Mouse (Mus musculus): Measurements from ENCODE around the gene Vav3.

Vav3 gene

GRCm38 (mm10) chr3:109680281-109680680 is 339.8 kb downstream of the Vav3 start:
- DNase-seq (ENCODE audit: low read depth in 1 of 2, low spot score in 2 of 2): no peak

GRCm38 (mm10) chr3:109681863-109682262 is 341.4 kb downstream of the Vav3 start:
- DNase-seq (ENCODE audit: low read depth in 1 of 2, low spot score in 2 of 2): no peak

DNA sequence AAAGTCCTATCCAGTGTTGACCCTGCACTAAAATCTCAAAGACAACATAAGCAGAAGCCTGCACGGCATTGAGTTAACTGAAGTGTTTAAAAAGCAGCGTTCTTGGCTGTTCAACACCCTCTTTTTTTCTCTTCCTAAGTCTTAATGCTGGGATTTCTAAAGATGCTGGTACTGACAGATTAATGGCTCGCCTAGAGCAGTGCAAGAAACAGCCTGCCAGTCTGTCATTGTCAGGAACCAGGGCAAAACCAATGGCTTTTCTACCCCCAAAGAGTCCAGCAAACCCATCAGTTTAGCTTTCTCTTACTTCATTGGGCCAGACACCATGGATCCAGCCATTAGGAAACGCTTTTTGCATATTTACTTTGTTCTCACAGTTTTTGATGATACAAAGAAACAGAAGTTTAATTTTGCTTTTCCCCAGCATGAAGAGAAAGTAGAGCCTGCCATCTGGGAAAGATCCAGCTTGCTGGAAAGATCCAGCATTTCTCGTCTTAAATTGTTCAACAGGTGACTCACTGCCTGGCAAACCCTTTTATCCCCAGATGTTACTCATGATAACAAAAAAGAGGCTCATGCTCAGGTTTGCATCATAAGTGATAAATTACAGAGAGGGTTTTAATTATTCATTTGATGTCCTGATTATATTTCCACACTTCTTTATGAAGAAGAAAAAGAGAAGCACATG is 343.3 kb downstream of the Vav3 start:
- no peak for DNase-seq (ENCODE audit: low read depth in 1 of 2, low spot score in 2 of 2)

GRCm38 (mm10) chr3:109690566-109690965 is 350.1 kb downstream of the Vav3 start:
- DNase-seq (ENCODE audit: low read depth in 1 of 2, low spot score in 2 of 2): no peak

GRCm38 (mm10) chr3:109692613-109693012 is 352.2 kb downstream of the Vav3 start:
- no peak for DNase-seq (ENCODE audit: low read depth in 1 of 2, low spot score in 2 of 2)

DNA sequence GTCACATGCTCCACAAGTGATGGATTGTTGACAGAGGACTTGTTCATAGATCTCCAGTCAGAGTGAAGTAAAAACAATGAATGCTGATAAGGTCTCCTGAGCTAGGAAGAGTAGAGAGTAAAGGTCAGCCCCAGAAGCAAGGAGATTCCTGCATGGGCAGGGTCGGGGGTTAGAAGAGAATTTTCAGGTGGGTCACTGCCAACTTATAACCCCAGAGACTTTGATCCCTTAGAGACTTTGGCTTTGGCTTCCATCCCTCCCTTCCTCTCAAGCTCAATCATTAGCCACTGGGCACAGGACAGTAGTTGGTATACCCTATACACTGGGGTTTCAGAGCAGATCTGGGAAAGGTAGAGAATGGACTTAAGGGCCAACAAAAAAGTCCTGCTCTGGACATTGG is 360.8 kb downstream of the Vav3 start:
- DNase-seq (ENCODE audit: low read depth in 1 of 2, low spot score in 2 of 2): no peak

GRCm38 (mm10) chr3:109707786-109708460 is 367.5 kb downstream of the Vav3 start:
- no peak for DNase-seq (ENCODE audit: low read depth in 1 of 2, low spot score in 2 of 2)

GRCm38 (mm10) chr3:109711751-109712150 is 371.3 kb downstream of the Vav3 start:
- DNase-seq (ENCODE audit: low read depth in 1 of 2, low spot score in 2 of 2): no peak

DNA sequence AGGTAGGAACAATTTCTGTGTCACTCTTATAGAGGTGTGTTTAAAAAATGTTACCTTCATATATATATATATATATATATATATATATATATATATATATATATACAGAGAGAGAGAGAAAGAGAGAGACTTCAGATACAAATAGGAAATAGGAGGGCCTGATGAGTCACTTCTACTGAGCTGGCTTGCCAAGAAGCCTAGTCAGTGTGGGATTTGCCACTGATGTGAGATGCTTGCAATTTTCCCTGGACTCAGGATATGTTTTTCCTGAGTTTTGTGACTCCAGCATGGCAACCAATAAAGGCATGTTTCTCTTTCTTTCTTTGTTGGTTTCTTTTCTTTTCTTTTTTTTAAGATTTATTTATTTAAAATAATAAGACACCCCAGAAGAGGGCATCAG is 374.0 kb downstream of the Vav3 start:
- DNase-seq (ENCODE audit: low read depth in 1 of 2, low spot score in 2 of 2): no peak

GRCm38 (mm10) chr3:109721753-109722152 is 381.3 kb downstream of the Vav3 start:
- no peak for DNase-seq (ENCODE audit: low read depth in 1 of 2, low spot score in 2 of 2)

- no peak for DNase-seq (ENCODE audit: low read depth in 1 of 2, low spot score in 2 of 2)
Observed at GRCm38 (mm10) chr3:109726776-109727175, 386.3 kb downstream of the Vav3 start.

DNA sequence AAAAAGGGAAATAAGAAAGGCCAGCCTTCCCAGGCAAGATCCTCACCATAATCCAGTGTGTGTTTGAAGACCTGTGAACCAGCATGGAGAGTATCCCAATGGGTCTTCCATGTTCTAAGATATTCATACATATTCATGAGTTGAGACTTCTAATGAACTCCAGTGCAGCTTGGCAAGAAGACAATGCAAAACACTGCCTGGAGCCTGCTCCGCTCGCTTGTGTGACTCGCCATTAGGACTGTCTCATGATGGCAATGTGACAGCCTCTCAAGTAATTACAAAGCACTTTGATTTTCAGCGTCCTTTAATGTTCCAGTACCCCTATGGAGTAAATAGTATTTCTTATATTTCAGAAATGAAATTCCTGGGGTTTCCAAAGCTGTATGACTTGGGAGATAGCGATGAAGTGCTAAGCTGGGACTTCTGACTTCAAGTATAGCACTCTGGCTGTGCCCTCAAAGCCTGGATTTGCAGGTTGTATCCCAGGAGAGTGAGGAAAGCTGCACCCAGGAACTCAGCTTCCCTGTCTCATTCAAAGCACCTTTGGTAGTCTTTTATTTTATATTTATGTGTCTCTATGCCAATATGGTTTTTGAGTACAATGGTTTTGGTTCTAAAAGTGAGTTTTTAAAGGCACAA is 391.3 kb downstream of the Vav3 start:
- DNase-seq (ENCODE audit: low read depth in 1 of 2, low spot score in 2 of 2): no peak

DNA sequence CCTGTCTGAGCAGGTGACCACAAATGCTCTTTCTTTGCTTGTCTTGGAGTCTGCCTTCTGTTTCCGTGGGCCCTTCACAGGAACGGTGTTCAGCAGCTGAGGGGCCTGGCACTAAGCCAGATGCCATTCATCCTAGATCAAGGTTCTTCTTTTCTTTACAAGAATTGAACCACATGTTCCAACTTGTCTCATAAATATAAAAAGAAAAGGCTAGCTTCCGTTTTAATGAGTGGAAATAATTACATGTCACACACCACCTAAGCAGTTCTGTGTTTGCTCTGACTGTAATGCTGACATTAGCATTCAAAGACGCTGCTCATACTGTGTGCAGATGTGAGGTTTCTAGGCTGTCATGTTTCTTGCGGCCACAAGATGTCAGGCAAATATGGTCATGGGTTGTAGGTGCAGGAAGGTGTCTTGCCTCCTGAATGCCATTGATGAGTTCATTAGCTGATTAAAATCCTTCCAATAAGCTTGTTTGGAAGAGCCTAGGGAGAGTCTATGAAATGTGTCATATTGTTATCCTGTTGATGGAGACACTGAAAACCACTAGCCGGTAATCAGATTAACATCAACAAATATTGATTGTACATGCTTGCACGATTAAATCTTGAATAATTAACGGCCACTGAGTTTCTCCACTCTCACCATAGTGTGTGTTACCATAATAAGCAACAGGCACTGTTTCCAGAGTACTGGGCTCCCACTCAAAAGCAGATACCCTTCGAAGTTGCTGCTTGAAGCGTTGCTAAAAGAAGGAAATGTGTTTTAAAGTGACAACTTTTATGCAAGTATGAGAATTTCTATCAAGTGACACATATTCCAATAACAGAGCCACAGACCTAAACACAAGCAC is 392.1 kb downstream of the Vav3 start:
- no peak for DNase-seq (ENCODE audit: low read depth in 1 of 2, low spot score in 2 of 2)

All from monocyte, adult 2 months (primary cell).